Mouse (Mus musculus): ENCODE measurements around the gene Ryr2. TPM values are rescaled to one million over a fixed set of nuclear protein-coding genes. Genes with fewer than 3 reads are reported as not detected.

Ryr2 gene
- total RNA-seq, 2 experiments from 2014 or later, result not detected

DNA sequence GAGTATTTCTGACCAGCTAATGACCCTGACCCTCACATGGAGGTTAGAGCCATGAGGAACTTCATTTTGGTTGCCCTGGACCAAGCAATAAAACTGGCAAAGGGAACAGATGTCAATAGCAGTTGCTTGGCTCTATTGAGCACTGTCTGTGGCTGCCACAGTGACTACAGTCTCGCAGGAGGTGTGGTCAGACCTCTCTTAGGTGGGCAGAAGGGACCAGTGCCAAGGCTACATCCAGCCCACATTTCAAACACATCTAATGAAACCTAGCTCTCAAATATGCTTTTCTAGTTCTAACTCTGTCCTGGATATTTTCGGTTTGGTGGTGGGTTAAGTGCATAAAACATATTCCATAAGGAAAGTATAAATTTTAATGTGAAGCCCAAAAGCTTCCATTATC is 62.0 kb downstream of the Ryr2 start:
- ATAC-seq (replicated peaks; ENCODE audit: low FRiP score, low TSS enrichment, poor library complexity, severe bottlenecking), result no peak

GRCm38 (mm10) chr13:12042891-12043491 is 63.8 kb downstream of the Ryr2 start:
- no peak for ATAC-seq (replicated peaks; ENCODE audit: low FRiP score, low TSS enrichment, poor library complexity, severe bottlenecking)

DNA sequence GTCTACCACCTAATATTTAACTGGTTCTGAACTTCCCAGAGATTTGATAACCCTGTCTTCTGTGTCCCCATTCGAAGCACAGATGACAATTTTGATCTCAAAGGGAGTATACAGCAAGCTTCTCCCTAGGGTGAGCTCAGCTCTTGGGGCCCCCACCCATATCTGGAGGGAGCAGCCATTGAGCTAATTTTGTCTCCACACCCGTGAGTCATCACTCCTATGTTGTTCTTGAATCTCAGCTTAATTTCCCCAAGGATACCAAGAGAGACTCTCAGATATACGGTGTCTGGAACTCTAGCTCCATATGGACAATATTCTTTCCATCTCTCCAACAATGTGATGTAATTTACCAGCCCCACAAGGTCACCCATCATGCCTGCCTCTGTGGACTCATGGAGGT is 66.8 kb downstream of the Ryr2 start:
- ATAC-seq (replicated peaks; ENCODE audit: low FRiP score, low TSS enrichment, poor library complexity, severe bottlenecking), result no peak

DNA sequence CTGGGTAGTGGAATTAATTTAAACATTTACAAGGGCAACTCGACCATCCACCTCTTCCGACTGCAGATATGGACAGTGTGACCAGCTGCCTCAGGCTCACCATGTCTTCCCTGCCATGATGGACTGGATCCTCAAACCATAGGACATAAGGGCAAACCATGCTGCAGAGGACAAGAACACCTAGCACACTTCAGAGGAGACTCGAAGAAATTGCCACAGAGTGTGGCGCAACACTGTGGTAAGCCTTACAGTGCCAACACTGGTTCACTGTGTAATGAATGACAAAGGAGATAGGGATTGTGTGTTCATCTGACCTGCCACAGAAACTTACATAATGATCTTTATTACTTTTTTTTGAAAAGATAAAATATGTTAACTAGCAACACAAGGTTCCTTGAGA is 68.1 kb downstream of the Ryr2 start:
- ATAC-seq (replicated peaks; ENCODE audit: low FRiP score, low TSS enrichment, poor library complexity, severe bottlenecking), result no peak

- no peak for ATAC-seq (replicated peaks; ENCODE audit: low FRiP score, low TSS enrichment, poor library complexity, severe bottlenecking)
These were observed 69.5 kb downstream of the Ryr2 start for GRCm38 (mm10) chr13:12037241-12037640.

- ATAC-seq (replicated peaks; ENCODE audit: low FRiP score, low TSS enrichment, poor library complexity, severe bottlenecking), result no peak
These were observed 69.9 kb downstream of the Ryr2 start for GRCm38 (mm10) chr13:12036834-12037233.

- no peak for ATAC-seq (replicated peaks; ENCODE audit: low FRiP score, low TSS enrichment, poor library complexity, severe bottlenecking)
These were observed 72.8 kb downstream of the Ryr2 start for GRCm38 (mm10) chr13:12033914-12034313.

DNA sequence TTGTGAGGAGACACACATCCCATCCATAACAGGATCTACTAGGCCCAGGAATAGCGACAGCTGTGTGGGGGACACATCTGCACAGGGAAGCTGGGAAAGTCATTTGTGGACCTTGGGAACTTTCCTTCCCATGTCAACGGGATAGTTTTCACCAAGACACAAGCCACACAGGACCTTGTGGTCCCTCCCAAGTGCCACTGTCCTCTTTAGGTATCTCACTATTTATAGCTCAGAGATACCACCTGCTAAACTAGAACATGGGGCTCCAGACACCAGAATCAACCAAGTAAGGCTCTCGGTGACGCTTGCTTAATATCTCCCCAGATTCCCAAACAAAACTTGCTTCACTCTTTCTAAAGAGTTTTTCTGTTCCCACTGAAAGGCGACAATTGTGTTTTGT is 73.5 kb downstream of the Ryr2 start:
- ATAC-seq (replicated peaks; ENCODE audit: low FRiP score, low TSS enrichment, poor library complexity, severe bottlenecking), result no peak

GRCm38 (mm10) chr13:12029841-12030240 is 76.9 kb downstream of the Ryr2 start:
- no peak for ATAC-seq (replicated peaks; ENCODE audit: low FRiP score, low TSS enrichment, poor library complexity, severe bottlenecking)

- no peak for ATAC-seq (replicated peaks; ENCODE audit: low FRiP score, low TSS enrichment, poor library complexity, severe bottlenecking)
These were observed 77.4 kb downstream of the Ryr2 start for GRCm38 (mm10) chr13:12029326-12029725.

- no peak for ATAC-seq (replicated peaks; ENCODE audit: low FRiP score, low TSS enrichment, poor library complexity, severe bottlenecking)
These were observed 88.7 kb downstream of the Ryr2 start for GRCm38 (mm10) chr13:12018046-12018445.

- no peak for ATAC-seq (replicated peaks; ENCODE audit: low FRiP score, low TSS enrichment, poor library complexity, severe bottlenecking)
These were observed 92.8 kb downstream of the Ryr2 start for GRCm38 (mm10) chr13:12013986-12014385.

DNA sequence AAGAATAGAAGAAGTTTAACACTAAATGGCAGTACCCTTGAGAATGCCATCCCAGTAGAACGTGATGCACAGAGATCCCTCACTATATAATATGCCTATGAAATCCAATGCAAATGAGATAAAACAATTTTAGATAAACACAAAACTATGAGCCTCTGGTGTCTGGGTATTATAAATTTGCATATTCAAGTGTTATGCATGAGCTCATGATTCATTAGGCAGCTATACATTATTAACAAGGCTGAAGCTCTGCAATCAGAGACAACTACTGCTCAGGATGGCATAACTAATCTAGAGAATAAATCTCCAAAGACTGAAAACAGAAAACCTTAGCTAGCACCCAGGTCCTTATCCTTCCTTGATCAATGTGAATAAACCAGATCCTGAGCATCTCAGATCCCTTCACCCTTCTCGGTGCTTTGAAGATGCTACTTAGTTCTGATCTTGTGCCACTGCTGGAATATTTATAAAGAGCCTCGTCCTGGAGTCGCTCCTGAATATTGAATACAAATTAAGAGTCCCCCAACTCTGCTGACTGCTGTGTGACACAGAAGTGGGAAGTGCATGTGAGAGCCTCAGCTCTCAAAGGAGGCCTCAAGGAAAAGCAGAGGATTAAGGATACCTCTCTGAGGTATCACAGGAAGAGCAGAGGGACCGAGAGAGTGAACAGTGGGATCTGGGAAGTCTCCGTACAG is 97.6 kb downstream of the Ryr2 start:
- ATAC-seq (replicated peaks; ENCODE audit: low FRiP score, low TSS enrichment, poor library complexity, severe bottlenecking), result no peak

GRCm38 (mm10) chr13:12007579-12007978 is 99.2 kb downstream of the Ryr2 start:
- no peak for ATAC-seq (replicated peaks; ENCODE audit: low FRiP score, low TSS enrichment, poor library complexity, severe bottlenecking)

GRCm38 (mm10) chr13:12001891-12002294 is 104.9 kb downstream of the Ryr2 start:
- ATAC-seq (replicated peaks; ENCODE audit: low FRiP score, low TSS enrichment, poor library complexity, severe bottlenecking), result no peak

DNA sequence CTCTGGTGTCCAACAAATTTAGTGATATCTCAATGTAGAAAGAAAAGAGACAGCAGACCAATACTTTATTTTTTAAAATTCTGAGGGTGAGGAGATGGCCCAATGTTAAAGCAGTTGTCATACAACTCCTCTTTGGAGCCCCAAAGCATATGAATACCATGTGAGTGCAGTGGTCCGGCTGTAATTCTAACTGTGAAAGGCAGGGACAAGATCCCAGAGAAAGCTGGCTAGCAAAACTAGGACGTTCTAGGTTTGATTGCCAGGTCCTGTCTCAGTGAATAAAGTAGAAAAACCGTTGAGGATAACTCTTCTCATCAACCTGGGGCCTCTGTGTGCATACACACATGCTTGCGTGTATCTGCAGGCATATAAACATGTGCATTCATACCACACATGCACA is 106.9 kb downstream of the Ryr2 start:
- ATAC-seq (replicated peaks; ENCODE audit: low FRiP score, low TSS enrichment, poor library complexity, severe bottlenecking), result no peak

- ATAC-seq (replicated peaks; ENCODE audit: low FRiP score, low TSS enrichment, poor library complexity, severe bottlenecking), result no peak
These were observed 109.4 kb downstream of the Ryr2 start for GRCm38 (mm10) chr13:11997366-11997765.

GRCm38 (mm10) chr13:11987556-11987955 is 119.2 kb downstream of the Ryr2 start:
- ATAC-seq (replicated peaks; ENCODE audit: low FRiP score, low TSS enrichment, poor library complexity, severe bottlenecking), result no peak

DNA sequence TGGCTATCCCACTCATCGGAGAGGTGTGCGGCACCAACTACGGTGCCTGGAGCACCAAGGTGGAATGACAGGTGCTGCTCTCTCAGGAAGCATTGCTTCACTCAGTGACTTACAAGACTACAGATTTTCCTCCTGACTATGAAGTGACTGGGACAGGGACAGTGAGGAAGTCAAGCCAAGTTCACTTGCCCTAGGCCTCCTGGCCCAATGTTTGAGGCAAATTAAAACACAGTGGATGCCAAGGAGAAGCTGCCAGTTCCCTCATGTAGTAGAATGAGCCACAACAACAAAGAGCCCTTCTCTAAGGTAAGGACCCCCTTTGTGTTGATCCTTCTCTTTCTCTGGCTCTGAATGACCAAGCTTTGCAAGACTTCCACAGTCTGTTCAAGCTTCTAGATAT is 121.7 kb downstream of the Ryr2 start:
- no peak for ATAC-seq (replicated peaks; ENCODE audit: low FRiP score, low TSS enrichment, poor library complexity, severe bottlenecking)

DNA sequence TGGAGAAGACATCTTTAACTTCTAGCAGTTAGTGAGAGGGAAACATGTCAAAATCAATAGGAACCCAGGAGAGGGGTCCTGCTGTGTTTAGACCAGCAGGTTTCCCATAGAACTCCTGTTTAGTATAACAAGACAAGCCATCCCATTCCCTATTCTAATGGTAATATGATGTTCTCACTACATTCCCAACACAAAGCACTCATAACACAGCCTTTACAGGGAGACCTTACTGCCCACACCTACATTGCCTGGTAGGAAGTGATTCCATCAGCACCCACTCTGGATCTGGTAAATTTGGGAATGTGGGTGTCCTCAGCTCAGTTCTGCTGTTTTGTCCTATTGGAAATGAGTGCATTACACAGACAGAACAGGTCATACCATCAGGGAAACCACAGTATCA is 127.7 kb downstream of the Ryr2 start:
- no peak for ATAC-seq (replicated peaks; ENCODE audit: low FRiP score, low TSS enrichment, poor library complexity, severe bottlenecking)

- ATAC-seq (replicated peaks; ENCODE audit: low FRiP score, low TSS enrichment, poor library complexity, severe bottlenecking), result no peak
These were observed 128.4 kb downstream of the Ryr2 start for GRCm38 (mm10) chr13:11978359-11978758.
